Mouse (Mus musculus): Measurements from ENCODE around the gene Cox5a.

GRCm38 (mm10) chr9:57494970-57495369, 26.1 kb upstream of the Cox5a start:
- TF ChIP-seq POLR2A (IDR thresholded peaks at IDR 0.05; ENCODE audit: extremely low read depth, insufficient read depth, low read length) = no peak
- no peak for TF ChIP-seq CTCF (IDR thresholded peaks at IDR 0.05; ENCODE audit: extremely low read depth, insufficient read depth, low read length)

Measured in cortical plate, adult 2 months (tissue).